Mouse (Mus musculus): ENCODE measurements around the gene Olfr810. TPM values are rescaled to one million over a fixed set of nuclear protein-coding genes. Genes with fewer than 3 reads are reported as not detected.

The Olfr810 gene
- polyA plus RNA-seq (2012; rRNA removed; ENCODE audit: low replicate concordance), result not detected in 2 replicates

GRCm38 (mm10) chr10:129794817-129795216 lies at the start of gene Olfr810:
Gene Olfr810, minus strand, starts transcription at chr10:129794917.

GRCm38 (mm10) chr10:129804296-129804695 lies 9.6 kb upstream of the Olfr810 start, which contains the start of gene Olfr811:
Gene Olfr811, minus strand, starts transcription at chr10:129804396.

GRCm38 (mm10) chr10:129774338-129774737 lies 20.4 kb downstream of the Olfr810 start, which contains the start of gene Olfr809:
Gene Olfr809, plus strand, starts transcription at chr10:129774638.

GRCm38 (mm10) chr10:129765182-129765581 lies 29.5 kb downstream of the Olfr810 start, which contains the start of gene Olfr808:
Gene Olfr808, plus strand, starts transcription at chr10:129765482.

GRCm38 (mm10) chr10:129757693-129758092 lies 37.0 kb downstream of the Olfr810 start, which contains the start of gene Olfr807:
Gene Olfr807, minus strand, starts transcription at chr10:129757793.

GRCm38 (mm10) chr10:129741821-129742220 lies 52.9 kb downstream of the Olfr810 start, which contains the start of gene Olfr806:
Gene Olfr806, minus strand, starts transcription at chr10:129741921.

Other genes starting within 250 kb of the Olfr810 start
- gene Olfr794, start 227.3 kb downstream of the Olfr810 start, polyA plus RNA-seq (2012; rRNA removed; ENCODE audit: low replicate concordance), result not detected in 2 replicates
- gene Olfr796, start 182.3 kb downstream of the Olfr810 start, polyA plus RNA-seq (2012; rRNA removed; ENCODE audit: low replicate concordance), result not detected in 2 replicates
- gene Olfr798, start 167.0 kb downstream of the Olfr810 start, polyA plus RNA-seq (2012; rRNA removed; ENCODE audit: low replicate concordance), result not detected in 2 replicates
- gene Olfr799, start 157.4 kb downstream of the Olfr810 start, polyA plus RNA-seq (2012; rRNA removed; ENCODE audit: low replicate concordance), result not detected in 2 replicates
- not detected in 2 replicates for gene Olfr800, start 137.2 kb downstream of the Olfr810 start, polyA plus RNA-seq (2012; rRNA removed; ENCODE audit: low replicate concordance)
- gene Olfr801, start 121.1 kb downstream of the Olfr810 start, polyA plus RNA-seq (2012; rRNA removed; ENCODE audit: low replicate concordance), result not detected in 2 replicates
- not detected in 2 replicates for gene Olfr802, start 106.7 kb downstream of the Olfr810 start, polyA plus RNA-seq (2012; rRNA removed; ENCODE audit: low replicate concordance)
- gene Olfr803, start 100.6 kb downstream of the Olfr810 start, polyA plus RNA-seq (2012; rRNA removed; ENCODE audit: low replicate concordance), result not detected in 2 replicates
- not detected in 2 replicates for gene Olfr804, start 91.7 kb downstream of the Olfr810 start, polyA plus RNA-seq (2012; rRNA removed; ENCODE audit: low replicate concordance)
- not detected in 2 replicates for gene Olfr805, start 65.5 kb downstream of the Olfr810 start, polyA plus RNA-seq (2012; rRNA removed; ENCODE audit: low replicate concordance)
- not detected in 2 replicates for gene Olfr806, start 53.0 kb downstream of the Olfr810 start, polyA plus RNA-seq (2012; rRNA removed; ENCODE audit: low replicate concordance)
- gene Olfr807, start 37.1 kb downstream of the Olfr810 start, polyA plus RNA-seq (2012; rRNA removed; ENCODE audit: low replicate concordance), result not detected in 2 replicates
- not detected in 2 replicates for gene Olfr808, start 29.4 kb downstream of the Olfr810 start, polyA plus RNA-seq (2012; rRNA removed; ENCODE audit: low replicate concordance)
- not detected in 2 replicates for gene Olfr809, start 20.3 kb downstream of the Olfr810 start, polyA plus RNA-seq (2012; rRNA removed; ENCODE audit: low replicate concordance)
- gene Olfr811, start 9.5 kb upstream of the Olfr810 start, polyA plus RNA-seq (2012; rRNA removed; ENCODE audit: low replicate concordance), result not detected in 2 replicates
- gene Olfr812, start 51.2 kb upstream of the Olfr810 start, polyA plus RNA-seq (2012; rRNA removed; ENCODE audit: low replicate concordance), result not detected in 2 replicates
- gene Olfr813, start 60.5 kb upstream of the Olfr810 start, polyA plus RNA-seq (2012; rRNA removed; ENCODE audit: low replicate concordance), result not detected in 2 replicates
- gene Olfr814, start 84.9 kb upstream of the Olfr810 start, polyA plus RNA-seq (2012; rRNA removed; ENCODE audit: low replicate concordance), result not detected in 2 replicates
- gene Olfr815, start 111.0 kb upstream of the Olfr810 start, polyA plus RNA-seq (2012; rRNA removed; ENCODE audit: low replicate concordance), result not detected in 2 replicates
- not detected in 2 replicates for gene Olfr816, start 120.7 kb upstream of the Olfr810 start, polyA plus RNA-seq (2012; rRNA removed; ENCODE audit: low replicate concordance)
- not detected in 2 replicates for gene Olfr818, start 154.2 kb upstream of the Olfr810 start, polyA plus RNA-seq (2012; rRNA removed; ENCODE audit: low replicate concordance)
- gene Olfr819, start 172.3 kb upstream of the Olfr810 start, polyA plus RNA-seq (2012; rRNA removed; ENCODE audit: low replicate concordance), result not detected in 2 replicates
- not detected in 2 replicates for gene Olfr247, start 181.2 kb upstream of the Olfr810 start, polyA plus RNA-seq (2012; rRNA removed; ENCODE audit: low replicate concordance)
- not detected in 2 replicates for gene Gm10310, start 190.1 kb upstream of the Olfr810 start, polyA plus RNA-seq (2012; rRNA removed; ENCODE audit: low replicate concordance)
- not detected in 2 replicates for gene Olfr820, start 217.7 kb upstream of the Olfr810 start, polyA plus RNA-seq (2012; rRNA removed; ENCODE audit: low replicate concordance)
- not detected in 2 replicates for gene Olfr821, start 235.4 kb upstream of the Olfr810 start, polyA plus RNA-seq (2012; rRNA removed; ENCODE audit: low replicate concordance)